Mouse (Mus musculus) gastrocnemius, adult 8-10 months (tissue): ENCODE data around the gene Cd180. TPM values are rescaled to one million over a fixed set of nuclear protein-coding genes. Genes with fewer than 3 reads are reported as not detected.

Experiments used
- DNase-seq, 2 experiments: peaks; one replicate each; pipeline ENCODE4 v3.0.0; 2022; ENCODE audit warnings: low spot score in 2 of 2
- total RNA-seq, 4 experiments: library from RNA; stranded (reverse); gene quantifications; 2 replicates each; pipeline ENCODE4 v1.2.4; 2022

The Cd180 gene
- total RNA-seq, 4 experiments from 2014 or later: 0.11 to 0.18 (median 0.12) TPM; not detected in 1

GRCm38 (mm10) chr13:102739720-102740535 lies 46.6 kb downstream of the Cd180 start:
- no peak for DNase-seq

DNA sequence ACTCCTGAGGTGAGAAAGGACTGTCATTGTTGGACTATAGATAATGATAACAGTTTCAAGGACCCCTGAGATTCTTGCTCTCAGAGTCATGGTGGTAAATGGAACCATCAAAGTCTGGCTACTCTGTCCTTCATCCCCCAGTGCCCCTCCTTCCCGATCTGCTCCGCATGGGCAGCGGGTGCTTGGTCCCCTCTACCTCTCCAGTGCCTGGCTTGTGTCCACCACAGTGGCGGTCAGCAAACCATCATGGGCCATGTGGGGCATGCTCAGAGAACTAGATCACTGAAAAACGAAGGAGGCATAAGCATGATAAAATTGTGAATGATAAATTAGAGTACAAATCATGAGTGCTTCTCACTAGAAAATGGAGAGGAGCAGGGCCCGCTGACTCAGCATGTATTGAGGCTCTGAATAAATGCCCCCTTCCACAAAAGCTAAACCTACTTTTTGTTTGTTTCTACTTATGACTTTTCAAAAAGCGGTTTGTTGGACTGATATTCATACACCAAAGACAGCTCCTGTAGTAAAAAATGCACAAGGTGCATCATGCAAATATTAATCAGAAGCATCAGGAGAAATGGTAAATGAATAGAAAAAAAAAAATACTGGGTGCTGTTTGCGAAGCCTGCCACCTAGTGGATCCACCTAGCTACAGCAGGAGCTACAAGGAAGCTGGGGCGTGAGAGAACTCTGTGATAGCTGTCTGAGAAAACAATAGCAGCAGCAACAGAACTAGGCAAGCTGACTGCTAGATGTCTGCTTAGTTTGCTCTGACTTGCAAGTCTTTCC lies 51.3 kb downstream of the Cd180 start:
- DNase-seq: no peak

DNA sequence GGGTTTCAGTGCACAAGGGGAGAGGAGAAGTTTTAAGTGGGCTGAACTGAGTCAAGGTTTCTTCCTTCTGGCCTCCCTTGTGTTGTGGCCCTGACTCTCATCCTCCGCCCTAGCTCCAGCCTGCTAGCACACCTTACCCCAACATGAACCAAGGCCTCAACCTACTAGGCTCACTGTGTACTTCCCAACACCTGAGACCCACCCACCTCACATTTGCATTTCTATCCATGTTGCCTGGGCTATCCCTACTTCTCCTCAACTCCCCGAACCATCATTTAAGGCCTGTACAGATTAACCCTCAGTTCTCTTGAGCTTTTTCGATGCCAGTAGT lies 51.9 kb downstream of the Cd180 start:
- DNase-seq: no peak

DNA sequence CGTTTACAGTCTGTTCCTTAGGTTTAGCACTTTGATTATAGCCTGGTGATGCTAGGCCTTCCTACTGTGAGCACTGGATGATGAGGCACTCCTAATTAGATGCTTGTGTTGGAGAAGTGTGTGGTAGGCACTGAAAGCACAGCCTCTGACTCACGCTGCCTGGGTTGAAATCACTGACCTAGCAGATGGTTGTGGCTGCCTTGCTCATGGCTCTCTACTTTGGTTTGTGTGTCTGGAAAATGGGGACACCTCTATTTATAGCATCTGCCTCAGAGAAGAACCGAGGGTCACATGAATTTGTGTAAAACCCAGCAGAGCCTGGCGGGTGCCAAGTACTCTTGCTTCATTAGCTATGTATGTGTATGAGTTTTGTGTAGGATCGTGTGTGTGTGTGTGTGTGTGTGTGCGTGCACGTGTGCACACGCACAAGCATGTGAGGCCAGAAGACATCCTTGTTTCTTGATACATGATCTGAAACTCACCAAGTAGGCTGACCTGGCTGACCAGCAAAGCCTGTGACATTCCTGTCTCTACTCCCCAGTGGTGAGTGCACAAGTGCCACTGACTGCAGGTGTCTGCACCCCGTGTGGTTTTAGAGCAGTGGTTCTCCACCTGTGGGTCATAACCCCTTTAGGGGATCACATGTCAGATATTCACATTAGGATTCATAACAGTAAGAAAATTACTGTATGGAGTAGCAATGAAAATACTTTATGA lies 52.4 kb downstream of the Cd180 start:
- DNase-seq: no peak

DNA sequence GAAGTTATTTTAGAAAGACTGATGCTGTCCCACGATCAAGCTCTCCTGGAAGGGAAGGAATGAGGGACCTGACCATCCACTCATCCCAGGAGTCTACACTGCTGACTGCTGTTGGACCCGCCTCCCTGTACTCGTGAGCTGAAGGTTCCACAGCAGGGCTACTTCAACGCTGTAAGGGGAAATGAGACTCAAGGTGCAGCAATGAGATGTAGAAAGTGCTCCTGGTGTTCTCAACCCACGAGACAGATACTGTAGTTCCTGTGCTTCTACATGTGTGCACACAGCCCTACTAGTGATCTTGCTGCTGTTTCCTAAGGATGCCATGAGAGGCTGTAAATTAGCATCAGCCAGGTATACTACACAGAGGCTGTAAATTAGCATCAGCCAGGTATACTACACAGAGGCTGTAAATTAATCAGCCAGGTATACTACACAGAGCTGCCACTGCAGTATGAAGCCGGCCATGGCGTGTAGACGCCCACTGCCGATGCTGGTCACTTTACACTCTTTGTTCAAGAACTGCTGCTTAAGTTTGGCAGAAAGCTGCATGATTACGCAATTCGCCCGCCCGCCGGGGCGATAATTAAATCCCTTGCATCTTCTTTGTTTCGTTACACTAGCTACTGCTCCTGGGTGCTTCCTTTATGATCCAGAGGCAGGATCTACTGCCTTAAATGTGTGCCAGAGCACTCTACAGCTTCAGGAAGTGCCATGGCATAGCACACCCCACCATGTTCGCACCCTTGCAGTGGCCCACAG lies 53.6 kb downstream of the Cd180 start:
- DNase-seq: no peak

GRCm38 (mm10) chr13:102749194-102749593 lies 55.8 kb downstream of the Cd180 start:
- no peak for DNase-seq

- DNase-seq: no peak
Measured at GRCm38 (mm10) chr13:102749891-102750290, 56.5 kb downstream of the Cd180 start.

- DNase-seq: no peak
Measured at GRCm38 (mm10) chr13:102753714-102754556, 60.6 kb downstream of the Cd180 start.

- no peak for DNase-seq
Measured at GRCm38 (mm10) chr13:102755124-102755523, 61.8 kb downstream of the Cd180 start.

- DNase-seq: no peak
Measured at GRCm38 (mm10) chr13:102756071-102756470, 62.7 kb downstream of the Cd180 start.

GRCm38 (mm10) chr13:102758021-102758420 lies 64.7 kb downstream of the Cd180 start:
- no peak for DNase-seq

GRCm38 (mm10) chr13:102761410-102761809 lies 68.1 kb downstream of the Cd180 start:
- no peak for DNase-seq

DNA sequence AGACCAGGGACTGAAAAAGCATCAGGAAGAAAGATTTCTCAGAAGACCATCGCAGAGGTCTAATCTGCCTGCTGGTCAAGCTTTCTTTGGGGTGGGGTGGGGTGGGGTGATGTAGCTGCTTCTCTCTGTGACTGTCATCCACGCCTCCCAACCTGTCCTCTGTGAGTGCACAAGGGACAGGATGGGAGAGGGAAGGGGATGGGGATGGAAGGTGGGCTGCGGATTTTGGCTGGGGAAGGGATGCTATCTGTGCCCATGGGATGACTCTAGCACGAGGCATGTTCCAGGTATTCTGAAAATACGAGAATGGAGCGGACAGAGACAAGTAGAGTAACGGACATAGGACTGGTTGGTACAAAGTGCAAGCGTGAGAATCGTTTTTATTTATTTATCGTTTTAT lies 68.8 kb downstream of the Cd180 start:
- DNase-seq: no peak

- no peak for DNase-seq
Measured at GRCm38 (mm10) chr13:102764218-102764617, 70.9 kb downstream of the Cd180 start.

DNA sequence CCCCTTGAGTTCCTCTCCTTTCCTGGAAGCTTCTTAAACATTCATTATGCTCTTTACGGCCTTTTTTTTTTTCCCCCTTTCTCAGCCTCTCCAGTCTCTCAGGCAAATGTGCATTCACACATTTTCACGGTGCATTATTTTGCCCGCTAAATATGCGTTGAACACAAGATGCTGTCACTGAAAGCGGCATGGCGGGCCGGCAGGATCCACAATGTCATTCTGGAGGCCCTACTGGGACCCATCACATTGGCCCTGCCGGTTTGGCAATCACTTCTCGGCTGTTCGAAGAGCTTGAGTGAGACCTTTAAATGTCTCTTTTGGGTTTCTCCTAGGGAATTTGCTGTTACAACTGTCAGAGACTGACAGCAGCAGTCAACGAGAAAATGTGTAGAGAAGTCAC lies 71.9 kb downstream of the Cd180 start:
- no peak for DNase-seq

- no peak for DNase-seq
Measured at GRCm38 (mm10) chr13:102767110-102767509, 73.8 kb downstream of the Cd180 start.

DNA sequence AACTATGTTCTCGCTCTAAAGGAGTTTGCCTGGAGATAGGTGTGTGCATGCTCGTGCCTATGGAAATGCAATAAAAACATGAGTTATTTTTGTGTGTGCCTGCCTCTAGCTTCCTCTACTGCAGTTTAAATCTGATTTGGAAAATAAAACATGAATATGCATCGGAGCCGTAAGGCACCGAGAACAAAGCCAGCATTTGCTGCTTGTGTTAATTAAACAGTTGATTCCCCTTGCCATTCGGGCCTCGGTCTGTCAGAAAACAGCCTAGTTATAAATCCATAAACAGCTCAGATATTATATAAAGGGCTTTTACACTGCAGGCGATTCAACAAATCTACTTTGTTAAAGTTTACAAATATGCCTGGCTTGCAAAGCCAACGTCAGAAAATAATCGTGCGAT lies 75.2 kb downstream of the Cd180 start:
- no peak for DNase-seq

- no peak for DNase-seq
Measured at GRCm38 (mm10) chr13:102770194-102770593, 76.8 kb downstream of the Cd180 start.

GRCm38 (mm10) chr13:102773169-102773568 lies 79.8 kb downstream of the Cd180 start:
- DNase-seq: no peak

GRCm38 (mm10) chr13:102774786-102775201 lies 81.4 kb downstream of the Cd180 start:
- DNase-seq: no peak
